Mouse (Mus musculus): Measurements from ENCODE around the gene Heatr1.

GRCm38 (mm10) chr13:12468488-12468887 is 73.7 kb downstream of the Heatr1 start:
- TF ChIP-seq CTCF (IDR thresholded peaks at IDR 0.05; ENCODE audit: borderline replicate concordance, extremely low read depth, insufficient read depth, insufficient read length) (no peak), POLR2A (IDR thresholded peaks at IDR 0.05; ENCODE audit: borderline replicate concordance, extremely low read depth, insufficient read depth, insufficient read length, poor library complexity, severe bottlenecking) (no peak)

Data from brain, embryonic 14.5 days (tissue).